Mouse (Mus musculus) gastrocnemius, adult 8-10 months (tissue): Measurements from ENCODE around the gene Psen2. TPM values are rescaled to one million over a fixed set of nuclear protein-coding genes. Genes with fewer than 3 reads are reported as not detected.

Experiments used
- DNase-seq, 2 experiments: peaks; one replicate each; pipeline ENCODE4 v3.0.0; 2022; ENCODE audit warnings: low spot score in 2 of 2
- total RNA-seq, 4 experiments: library from RNA; stranded (reverse); gene quantifications; 2 replicates each; pipeline ENCODE4 v1.2.4; 2022

Psen2 gene
- total RNA-seq, 4 experiments from 2014 or later: 7.2 to 8.1 (median 7.8) TPM

GRCm38 (mm10) chr1:180199715-180200050 lies 63.6 kb downstream of the Psen2 start:
- DNase-seq: no peak

GRCm38 (mm10) chr1:180198959-180199714 lies 64.1 kb downstream of the Psen2 start, which contains the start of gene Coq8a:
TSS of gene Coq8a (minus strand) at chr1:180199602.
- no peak for DNase-seq

- DNase-seq: no peak
Measured at GRCm38 (mm10) chr1:180197956-180198355, 65.3 kb downstream of the Psen2 start.

- no peak for DNase-seq
Measured at GRCm38 (mm10) chr1:180196508-180196907, 66.7 kb downstream of the Psen2 start.

GRCm38 (mm10) chr1:180195703-180196381 lies 67.4 kb downstream of the Psen2 start:
- peak; percentile 98 for DNase-seq

- peak; percentile 56 to 80 for DNase-seq
Measured at GRCm38 (mm10) chr1:180194781-180195471, 68.3 kb downstream of the Psen2 start.

- no peak for DNase-seq
Measured at GRCm38 (mm10) chr1:180194048-180194447, 69.2 kb downstream of the Psen2 start.

- no peak for DNase-seq
Measured at GRCm38 (mm10) chr1:180193391-180193935, 69.8 kb downstream of the Psen2 start.

GRCm38 (mm10) chr1:180192866-180193265 lies 70.4 kb downstream of the Psen2 start:
- DNase-seq: no peak

GRCm38 (mm10) chr1:180191651-180192220 lies 71.5 kb downstream of the Psen2 start:
- no peak for DNase-seq

GRCm38 (mm10) chr1:180191112-180191511 lies 72.1 kb downstream of the Psen2 start:
- no peak for DNase-seq

GRCm38 (mm10) chr1:180188951-180189350 lies 74.3 kb downstream of the Psen2 start:
- peak; percentile 68 to 84 for DNase-seq

- DNase-seq: no peak
Measured at GRCm38 (mm10) chr1:180186371-180186770, 76.9 kb downstream of the Psen2 start.

GRCm38 (mm10) chr1:180185877-180186276 lies 77.4 kb downstream of the Psen2 start:
- no peak for DNase-seq

- DNase-seq: no peak
Measured at GRCm38 (mm10) chr1:180184768-180185167, 78.5 kb downstream of the Psen2 start.

GRCm38 (mm10) chr1:180183525-180184159 lies 79.6 kb downstream of the Psen2 start:
- DNase-seq: no peak

- DNase-seq: no peak
Measured at GRCm38 (mm10) chr1:180182731-180183130, 80.5 kb downstream of the Psen2 start.

- no peak for DNase-seq
Measured at GRCm38 (mm10) chr1:180181966-180182319, 81.3 kb downstream of the Psen2 start.

- no peak for DNase-seq
Measured at GRCm38 (mm10) chr1:180181304-180181965, 81.8 kb downstream of the Psen2 start.

- peak; percentile 55 to 64 for DNase-seq
Measured at GRCm38 (mm10) chr1:180179840-180180239, 83.4 kb downstream of the Psen2 start.

- no peak for DNase-seq
Measured at GRCm38 (mm10) chr1:180179100-180179499, 84.1 kb downstream of the Psen2 start.
